Mouse (Mus musculus) kidney, embryonic 16.5 days (tissue): ENCODE data around the gene Hlx. TPM values are rescaled to one million over a fixed set of nuclear protein-coding genes. Genes with fewer than 3 reads are reported as not detected.

Experiments
- ATAC-seq: fragments of 200-750 bp; cut with Nextera tagmentation; 2 replicates; pipeline ENCODE4 v1.8.0; 2017; ENCODE audit warnings: moderate TSS enrichment; ENCODE audit not compliant: low FRiP score, low TSS enrichment
- H3K27ac ChIP-seq: fragments of 300-500 bp; sonication (generic); 2 replicates; pipeline ENCODE4 v1.5.1; 2014; ENCODE audit warnings: low read length
- H3K27me3 ChIP-seq: fragments of 300-500 bp; sonication (generic); 2 replicates; pipeline ENCODE4 v1.6.1; 2014; ENCODE audit warnings: low read length, control low read depth, mixed read lengths; ENCODE audit not compliant: insufficient read depth
- H3K36me3 ChIP-seq: fragments of 300-500 bp; sonication (generic); 2 replicates; pipeline ENCODE4 v1.6.1; 2014; ENCODE audit warnings: low read length, control low read depth, mixed read lengths; ENCODE audit not compliant: insufficient read depth
- H3K4me1 ChIP-seq: fragments of 300-500 bp; sonication (generic); 2 replicates; pipeline ENCODE4 v1.6.1; 2014; ENCODE audit warnings: low read length, control low read depth, mixed read lengths; ENCODE audit not compliant: insufficient read depth
- H3K4me2 ChIP-seq: fragments of 300-500 bp; sonication (generic); replicated peaks from 2 replicates; pipeline ENCODE4 v1.6.1; 2014; ENCODE audit warnings: low read depth, low read length
- H3K4me3 ChIP-seq: fragments of 300-500 bp; sonication (generic); 2 replicates; pipeline ENCODE4 v1.5.1; 2014; ENCODE audit warnings: mild to moderate bottlenecking, low read length
- H3K9ac ChIP-seq: fragments of 300-500 bp; sonication (generic); replicated peaks from 2 replicates; pipeline ENCODE4 v1.6.1; 2014; ENCODE audit warnings: low read length
- H3K9me3 ChIP-seq: fragments of 300-500 bp; sonication (generic); 2 replicates; pipeline ENCODE4 v1.6.1; 2016; ENCODE audit warnings: low read length, control low read depth
- WGBS: fragments of 180-500 bp; shearing (Covaris S2); extraction: QIAGEN DNeasy Blood & Tissue Kit; methylation state at CpG from one replicate; pipeline ENCODE4 v1.1.7; 2014; 5-methylcytosine and 5-hydroxymethylcytosine counted together
- polyA plus RNA-seq: library from polyadenylated mRNA; unstranded; fragments of >200 nt; fragmentation: Nextera tagmentation; extraction: Ambion mirVana; gene quantifications from 2 replicates; pipeline ENCODE4 v1.2.1, GENCODE M21; 2015

Gene Hlx
- polyA plus RNA-seq, 1 experiment from 2014 or later = 13.2 TPM

DNA sequence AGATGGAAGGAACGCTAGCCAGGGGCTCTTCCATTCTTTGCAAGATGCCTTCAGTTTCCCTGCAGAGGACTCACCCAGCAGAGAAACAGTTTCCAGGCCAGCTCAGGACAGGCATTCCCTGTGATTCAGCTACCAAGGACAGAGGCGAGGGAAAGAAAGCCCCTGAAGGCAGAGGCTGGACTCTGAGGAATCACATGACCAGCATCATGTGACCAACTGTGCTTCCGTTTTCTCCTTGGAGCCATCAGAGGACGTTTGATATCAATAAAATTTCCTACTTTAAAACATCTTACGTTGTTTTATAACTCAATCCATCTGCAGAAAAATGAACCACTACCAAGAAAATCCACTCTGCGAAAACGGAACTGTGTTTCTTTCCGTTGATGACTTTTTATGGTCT, 41.2 kb downstream of the Hlx start:
- Histone ChIP-seq H3K4me2 (no peak overlapping the region), H3K27ac (no peak overlapping the region), H3K4me3 (no peak overlapping the region), H3K36me3 (no peaks in the 10 kb centered on the region), H3K9ac (no peak overlapping the region), H3K9me3 (no peaks in the 10 kb centered on the region), H3K4me1 (peaks cover 9% of the 10 kb centered on the region), H3K27me3 (peaks cover 32% of the 10 kb centered on the region)
- WGBS = 74% methylated on average over 8 of the region's 8 CpGs
- ATAC-seq = no peak

DNA sequence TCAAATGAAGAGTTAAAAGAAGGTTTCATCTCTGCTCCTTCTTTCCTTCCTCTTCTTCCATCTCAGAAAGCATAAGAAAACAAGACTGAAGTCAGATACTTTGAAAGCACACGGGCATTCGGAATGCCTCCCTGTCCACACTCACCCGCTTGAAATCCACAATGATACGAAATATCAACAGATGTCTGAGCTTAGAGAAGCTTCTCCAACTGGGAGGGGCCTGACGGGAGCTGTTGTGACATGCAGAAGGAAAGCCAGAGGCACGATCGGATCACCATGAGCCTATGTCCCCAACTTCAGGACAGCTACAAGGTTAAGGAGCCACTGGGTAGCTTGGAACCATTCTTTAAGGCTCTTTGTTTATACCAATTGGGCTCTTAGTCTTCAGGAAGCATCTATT, 44.4 kb downstream of the Hlx start:
- Histone ChIP-seq H3K4me2 (no peak overlapping the region), H3K4me1 (peaks cover 9% of the 10 kb centered on the region), H3K9ac (no peak overlapping the region), H3K4me3 (no peak overlapping the region), H3K9me3 (no peaks in the 10 kb centered on the region), H3K36me3 (no peaks in the 10 kb centered on the region), H3K27me3 (peaks cover 32% of the 10 kb centered on the region), H3K27ac (no peak overlapping the region)
- no peak for ATAC-seq
- WGBS = 32% methylated on average over 7 of the region's 7 CpGs

DNA sequence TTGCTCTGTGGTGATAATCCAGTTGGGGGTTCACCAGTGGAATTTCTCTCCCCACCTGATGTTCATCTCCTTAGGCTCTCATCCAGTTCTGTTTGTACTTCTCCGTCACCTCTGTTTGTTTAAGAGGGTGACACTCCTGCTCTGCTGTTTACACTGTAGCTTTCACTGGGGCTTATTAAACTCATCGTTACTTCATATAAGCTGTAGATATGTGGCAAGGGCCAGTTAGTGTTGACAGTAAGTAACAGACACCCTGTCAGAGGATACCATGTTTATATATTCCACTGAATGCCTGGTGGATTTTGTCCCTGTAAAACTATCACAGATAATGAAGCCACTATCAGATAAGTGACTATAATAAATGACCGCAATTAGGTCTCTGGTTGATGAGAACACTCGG, 44.9 kb downstream of the Hlx start:
- H3K4me2 ChIP-seq = no peak overlapping the region
- H3K4me1 ChIP-seq = peaks cover 6% of the 10 kb centered on the region
- H3K4me3 ChIP-seq = no peak overlapping the region
- no peaks in the 10 kb centered on the region for H3K36me3 ChIP-seq
- H3K9me3 ChIP-seq = no peaks in the 10 kb centered on the region
- H3K27ac ChIP-seq = no peak overlapping the region
- WGBS = 18% methylated on average over 4 of the region's 4 CpGs
- peaks cover 32% of the 10 kb centered on the region for H3K27me3 ChIP-seq
- ATAC-seq = no peak
- no peak overlapping the region for H3K9ac ChIP-seq

- ATAC-seq = no peak
- Histone ChIP-seq H3K4me2 (no peak overlapping the region), H3K27ac (no peak overlapping the region), H3K4me3 (no peak overlapping the region), H3K9ac (no peak overlapping the region), H3K9me3 (no peaks in the 10 kb centered on the region), H3K27me3 (peaks cover 16% of the 10 kb centered on the region), H3K4me1 (peaks cover 3% of the 10 kb centered on the region; the same call in 1 of the 2 replicates), H3K36me3 (no peaks in the 10 kb centered on the region)
- 69% methylated on average over 6 of the region's 6 CpGs for WGBS
Measured at GRCm38 (mm10) chr1:184683541-184683940, 48.9 kb downstream of the Hlx start.

DNA sequence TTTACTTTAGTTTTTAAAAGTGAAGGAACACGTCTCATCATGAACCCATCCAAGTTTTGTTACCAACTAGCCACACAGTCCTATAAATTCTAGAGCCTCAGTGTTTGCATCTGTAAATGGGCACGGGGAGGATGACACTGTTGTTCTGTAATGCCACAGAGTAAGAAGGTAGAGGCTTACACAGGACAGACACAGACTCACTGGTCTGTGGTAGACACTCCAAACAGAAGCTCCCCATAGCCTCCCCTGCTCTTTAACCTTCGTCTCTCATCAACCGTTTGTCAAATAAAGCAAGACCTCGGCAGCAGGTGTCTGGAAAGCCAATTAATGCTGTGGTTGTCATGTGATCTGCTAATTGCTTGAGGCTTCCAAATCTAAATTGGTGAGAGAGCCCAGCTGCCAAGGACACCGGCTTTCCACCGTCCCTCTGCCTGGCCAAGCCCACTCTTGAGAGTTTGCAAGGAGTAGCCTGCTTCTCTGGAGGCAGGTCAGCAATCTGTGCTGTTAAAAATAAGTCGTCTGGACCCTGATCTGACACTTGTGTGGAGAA, 52.9 kb downstream of the Hlx start:
- Histone ChIP-seq H3K4me2 (no peak overlapping the region), H3K4me3 (no peak overlapping the region), H3K4me1 (peaks cover 4% of the 10 kb centered on the region; the same call in 1 of the 2 replicates), H3K9me3 (no peaks in the 10 kb centered on the region), H3K27me3 (peaks cover 10% of the 10 kb centered on the region; the same call in 1 of the 2 replicates), H3K27ac (no peak overlapping the region), H3K9ac (no peak overlapping the region), H3K36me3 (no peaks in the 10 kb centered on the region)
- ATAC-seq = no peak
- WGBS = 52% methylated on average over 8 of the region's 8 CpGs

GRCm38 (mm10) chr1:184677641-184678040, 54.8 kb downstream of the Hlx start:
- Histone ChIP-seq H3K27ac (no peak overlapping the region), H3K9ac (no peak overlapping the region), H3K9me3 (no peaks in the 10 kb centered on the region), H3K4me1 (peaks cover 4% of the 10 kb centered on the region; the same call in 1 of the 2 replicates), H3K4me3 (no peak overlapping the region), H3K36me3 (no peaks in the 10 kb centered on the region), H3K4me2 (no peak overlapping the region), H3K27me3 (peaks cover 10% of the 10 kb centered on the region; the same call in 1 of the 2 replicates)
- no peak for ATAC-seq
- 27% methylated on average over 2 of the region's 2 CpGs for WGBS

Other genes with a start within 250 kb of the Hlx start
- gene Marc1, start 78.7 kb upstream of the Hlx start, polyA plus RNA-seq = 0.26 and 0.37 TPM in 2 replicates
- gene Marc2, start 113.8 kb upstream of the Hlx start, polyA plus RNA-seq = 196 and 228 TPM in 2 replicates
- gene C130074G19Rik, start 150.6 kb upstream of the Hlx start, polyA plus RNA-seq = 3.1 and 3.9 TPM in 2 replicates